Mouse (Mus musculus): ENCODE measurements at regions not wholly inside any gene's neighbourhood (a gene's known extent, or its start where the extent isn't known, plus 50 kb on each side); places are given as distances from the start of the nearest gene placed in this dataset.
A peak's percentile ranks its signal among the peaks of the same experiment; 100 is the strongest.

DNA sequence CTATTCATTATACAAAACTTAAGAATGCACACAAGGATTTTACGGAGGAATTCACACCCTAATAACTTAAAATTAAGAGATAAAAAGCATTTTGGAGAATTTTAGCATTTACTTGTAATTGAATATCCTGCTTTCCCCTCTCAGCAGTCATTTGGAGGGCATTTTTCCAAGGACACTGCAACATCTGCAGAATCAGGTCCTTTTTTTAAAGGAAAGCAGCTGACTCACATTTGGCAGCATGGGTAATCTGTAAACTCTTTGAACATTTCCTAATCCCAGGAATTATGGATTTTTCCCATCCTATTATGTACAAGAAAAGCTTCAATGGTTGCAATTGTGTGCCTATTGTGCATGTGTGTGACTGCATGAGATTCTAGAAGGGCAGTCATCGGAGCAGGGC lies 112.0 kb downstream of the Gm19410 start:
- DNase-seq: no peak

DNA sequence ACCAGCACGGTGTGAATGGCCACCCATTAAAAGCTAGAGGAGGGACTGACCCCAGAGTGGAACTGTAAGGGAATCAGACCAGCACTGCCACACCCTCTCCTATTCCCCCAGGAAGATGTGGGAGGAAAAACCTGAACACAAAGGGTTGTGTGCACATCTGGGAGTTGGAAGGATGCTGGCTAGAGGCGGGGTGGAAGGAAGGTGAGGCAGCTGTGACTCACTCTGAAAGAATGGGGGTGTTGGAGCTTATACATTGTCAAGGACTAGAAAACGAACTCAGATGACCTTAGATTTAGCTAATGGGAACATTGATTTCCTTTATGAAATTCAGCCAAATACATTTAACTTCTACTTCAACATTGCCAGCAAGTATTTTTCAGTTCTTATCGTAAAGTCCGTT lies 116.2 kb downstream of the Gm19410 start:
- no peak for DNase-seq
- intact Hi-C loops (cut with DNase I; ENCODE audit: low total_unique reads): no loop called here

More for the DNA sequence above, 112.0 kb downstream of the Gm19410 start:
- intact Hi-C loops (cut with DNase I; ENCODE audit: low total_unique reads): no loop called here

DNA sequence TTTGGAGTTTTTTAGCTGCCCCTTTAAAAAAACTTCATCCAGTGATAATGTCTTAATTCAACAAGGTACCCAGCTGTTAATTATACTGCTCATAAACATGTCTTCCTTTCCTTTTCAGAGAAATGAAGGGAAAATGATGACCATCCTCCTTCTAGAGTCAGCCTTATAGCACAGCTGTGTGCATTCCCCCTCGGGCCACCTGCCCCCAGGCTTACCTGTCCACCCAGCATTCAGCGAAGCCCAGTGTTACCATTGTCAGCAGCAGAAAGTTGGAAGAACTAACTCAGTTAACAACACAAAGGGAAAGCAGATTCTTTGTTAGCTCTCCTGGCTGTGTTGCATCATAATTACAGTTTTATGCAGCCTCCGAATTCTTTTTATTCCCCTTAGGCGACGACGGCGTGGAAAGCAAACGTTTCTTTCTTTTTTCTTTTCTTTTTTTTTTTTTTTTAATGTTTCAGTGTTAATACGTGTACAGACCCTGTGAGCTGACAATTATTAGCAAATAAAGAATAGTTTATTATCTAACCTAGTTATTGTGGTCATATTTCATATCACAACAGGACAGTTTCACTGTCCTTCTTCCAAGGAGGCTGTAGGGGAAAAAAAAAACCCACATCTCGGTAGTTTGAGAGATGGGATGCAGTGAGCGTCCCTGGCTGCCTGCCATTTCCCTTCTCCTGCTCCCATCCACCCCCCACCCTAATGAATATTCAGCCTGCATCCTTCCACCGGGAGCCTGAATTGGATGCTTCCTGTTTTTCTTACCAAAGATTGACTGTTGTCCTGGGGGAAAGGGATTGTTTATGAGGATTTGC lies 117.3 kb downstream of the Gm19410 start:
- intact Hi-C loops (cut with DNase I; ENCODE audit: low total_unique reads): no loop called here
- peak; percentile 64 for DNase-seq

DNA sequence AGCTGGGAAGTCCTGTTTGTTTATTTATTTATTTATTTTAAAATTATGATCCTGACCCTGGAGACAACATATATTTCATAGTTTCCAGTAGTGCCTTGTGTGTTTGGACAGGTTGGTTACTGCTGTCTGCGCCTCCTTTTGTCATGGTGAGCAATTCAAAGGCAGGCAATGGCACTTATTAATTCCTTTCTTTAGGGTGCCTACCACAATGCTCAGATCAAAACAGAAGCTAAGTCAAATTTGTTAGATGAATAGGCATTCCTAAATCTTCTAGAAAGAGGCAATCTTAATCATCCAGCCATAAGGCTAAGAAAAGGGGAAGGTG lies 117.8 kb downstream of the Gm19410 start:
- intact Hi-C loops (cut with DNase I; ENCODE audit: low total_unique reads): no loop called here
- no peak for DNase-seq

DNA sequence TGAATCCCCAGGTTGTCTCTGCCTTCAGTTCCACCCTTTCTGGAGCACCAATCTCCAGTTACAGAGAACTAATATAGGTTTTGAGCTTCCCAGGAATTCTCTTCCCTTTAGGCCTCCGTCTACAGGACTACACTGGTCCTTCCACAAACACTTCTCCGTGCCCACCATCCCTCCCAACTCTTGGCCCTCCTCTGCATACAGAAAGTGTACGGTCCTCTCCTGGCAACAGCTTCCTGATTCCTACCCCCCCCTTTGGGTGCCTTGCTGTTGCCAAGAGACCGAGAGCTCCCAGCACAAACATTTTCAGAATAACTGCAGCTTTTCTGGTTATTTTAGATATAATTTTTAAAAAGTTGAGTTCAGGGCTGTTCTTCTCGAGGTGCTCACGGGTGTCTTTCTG lies 119.0 kb downstream of the Gm19410 start:
- no peak for DNase-seq
- intact Hi-C loops (cut with DNase I; ENCODE audit: low total_unique reads): no loop called here

DNA sequence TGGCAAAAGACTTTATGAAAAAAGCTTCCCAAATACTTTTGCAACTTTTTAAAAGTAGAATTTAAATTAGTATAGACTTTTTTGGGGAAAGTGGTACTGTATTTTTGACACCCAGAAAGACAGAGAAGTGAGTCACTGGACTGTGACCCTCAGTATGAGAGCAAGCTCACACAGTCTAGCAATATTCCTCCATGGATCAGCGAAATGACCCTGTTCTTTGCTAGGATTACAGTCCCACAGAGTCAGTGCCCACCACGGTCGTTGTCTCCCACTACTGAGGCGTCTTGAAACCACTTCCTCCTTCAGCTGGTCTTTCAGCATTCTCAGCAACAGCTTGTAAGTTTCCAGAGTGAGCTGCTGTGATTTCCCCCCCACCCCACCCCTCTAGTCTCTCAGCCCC lies 124.5 kb downstream of the Gm19410 start:
- intact Hi-C loops (cut with DNase I; ENCODE audit: low total_unique reads): no loop called here
- no peak for DNase-seq

DNA sequence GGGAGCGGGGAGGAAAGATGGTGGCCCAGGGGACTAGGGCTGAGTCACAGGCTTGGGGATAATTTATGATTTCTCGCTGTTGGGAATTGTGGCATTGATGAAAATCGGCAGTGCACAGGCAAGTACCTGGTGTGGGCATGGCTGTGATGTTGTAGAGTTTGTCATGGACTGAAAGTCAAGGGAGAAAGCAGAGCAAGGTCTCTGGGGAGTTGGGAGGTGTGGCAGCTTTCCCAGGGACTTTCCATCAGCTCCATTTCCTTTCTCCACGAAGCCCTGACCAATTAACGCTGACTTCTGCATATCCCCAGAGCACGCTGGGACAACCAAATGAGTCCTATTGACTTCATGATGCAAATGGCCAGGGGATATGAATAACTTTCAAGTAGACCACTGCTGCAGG lies 126.2 kb downstream of the Gm19410 start:
- intact Hi-C loops (cut with DNase I; ENCODE audit: low total_unique reads): no loop called here
- peak; percentile 23 for DNase-seq

DNA sequence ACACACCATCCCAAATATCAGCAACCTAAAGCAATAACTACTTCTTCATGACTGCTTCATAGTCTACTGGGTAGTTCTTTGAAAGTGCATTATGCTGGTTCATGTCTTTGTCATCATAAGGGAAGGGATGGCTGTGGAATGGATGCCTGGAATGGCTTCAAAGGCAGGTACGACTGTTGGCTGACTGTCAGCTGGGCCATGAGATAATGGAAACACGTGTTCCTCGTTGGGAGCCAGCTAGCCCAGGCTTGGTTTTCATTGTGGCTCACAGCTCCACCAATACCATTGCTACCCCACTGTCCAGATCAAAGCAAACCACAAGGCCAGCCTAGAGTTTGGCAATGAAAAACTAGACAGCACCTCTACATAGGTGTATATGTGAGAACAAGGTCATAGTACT lies 132.9 kb downstream of the Gm19410 start:
- no peak for DNase-seq
- intact Hi-C loops (cut with DNase I; ENCODE audit: low total_unique reads): no loop called here

DNA sequence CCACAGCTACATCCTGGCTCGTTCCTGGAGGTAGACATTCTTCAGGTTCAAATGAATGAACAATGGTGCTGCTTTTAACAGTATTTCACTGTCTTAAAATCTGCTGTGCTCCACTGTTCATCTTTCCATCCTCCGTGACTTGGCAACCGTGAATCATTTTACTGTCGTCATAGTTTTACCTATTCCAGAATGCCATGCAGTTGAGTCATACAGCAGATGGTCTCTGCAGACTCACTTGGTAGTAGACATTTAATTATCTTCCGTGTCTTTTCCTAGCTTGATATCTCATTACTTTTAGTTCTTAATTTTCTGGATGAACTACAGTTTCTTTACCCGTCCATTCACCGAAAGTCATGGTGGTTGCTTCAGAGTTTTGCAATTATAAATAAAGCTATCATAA lies 135.9 kb downstream of the Gm19410 start:
- DNase-seq: no peak
- intact Hi-C loops (cut with DNase I; ENCODE audit: low total_unique reads): no loop called here

DNA sequence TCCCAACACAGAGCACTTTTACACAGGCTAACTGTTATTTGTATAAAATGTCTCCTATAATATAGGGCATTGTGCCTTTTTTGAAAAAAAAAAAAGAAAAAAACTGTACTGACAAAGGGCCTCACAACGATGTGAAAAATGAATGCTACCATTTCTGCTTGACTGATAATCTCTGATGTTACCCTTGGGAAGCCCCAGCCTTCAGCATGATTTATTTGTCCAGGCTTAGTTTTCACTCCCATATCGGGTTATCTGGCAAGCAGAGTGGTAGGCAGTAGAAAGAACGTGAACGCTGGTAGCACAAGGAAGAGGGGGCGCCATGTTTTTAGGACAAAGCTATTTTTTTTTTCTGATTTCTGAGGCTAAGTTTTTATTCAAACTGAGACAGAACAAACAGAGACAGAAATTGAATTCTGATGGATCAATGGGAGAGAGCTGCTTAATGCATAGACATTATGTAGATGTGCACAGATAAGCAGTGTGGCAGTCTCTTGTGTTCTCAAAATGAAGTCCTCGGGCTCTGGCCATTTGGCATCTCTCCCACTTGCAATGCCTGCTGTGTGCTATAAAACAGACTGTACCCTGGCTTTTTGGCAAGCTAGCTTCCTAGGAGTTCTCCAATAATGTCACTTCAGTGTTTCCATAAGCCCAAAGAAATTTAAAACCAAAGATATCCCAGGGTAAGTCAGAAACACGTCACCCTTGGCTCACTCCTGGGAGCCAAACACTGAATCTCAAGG lies 139.3 kb downstream of the Gm19410 start:
- no peak for DNase-seq
- intact Hi-C loops (cut with DNase I; ENCODE audit: low total_unique reads): no loop called here

DNA sequence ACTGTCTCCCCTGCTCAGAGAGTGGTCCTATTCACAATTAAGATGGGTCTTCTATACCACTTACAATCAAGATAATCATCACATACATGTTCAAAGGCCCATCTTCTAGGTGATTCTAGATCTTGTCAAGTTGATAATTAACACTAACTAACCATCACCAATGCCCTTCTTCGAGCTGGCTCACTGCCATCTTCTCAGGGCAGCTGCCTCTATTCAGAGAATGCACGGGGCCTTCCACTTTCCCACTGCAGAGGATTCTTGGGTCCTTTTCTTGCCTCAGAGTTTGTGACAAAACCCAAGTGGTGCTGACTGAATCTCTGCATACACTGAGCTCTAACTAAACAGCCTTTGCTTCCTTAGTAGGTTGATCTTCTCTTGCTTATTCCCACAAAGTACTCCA lies 142.4 kb downstream of the Gm19410 start:
- no peak for DNase-seq
- intact Hi-C loops (cut with DNase I; ENCODE audit: low total_unique reads): no loop called here

DNA sequence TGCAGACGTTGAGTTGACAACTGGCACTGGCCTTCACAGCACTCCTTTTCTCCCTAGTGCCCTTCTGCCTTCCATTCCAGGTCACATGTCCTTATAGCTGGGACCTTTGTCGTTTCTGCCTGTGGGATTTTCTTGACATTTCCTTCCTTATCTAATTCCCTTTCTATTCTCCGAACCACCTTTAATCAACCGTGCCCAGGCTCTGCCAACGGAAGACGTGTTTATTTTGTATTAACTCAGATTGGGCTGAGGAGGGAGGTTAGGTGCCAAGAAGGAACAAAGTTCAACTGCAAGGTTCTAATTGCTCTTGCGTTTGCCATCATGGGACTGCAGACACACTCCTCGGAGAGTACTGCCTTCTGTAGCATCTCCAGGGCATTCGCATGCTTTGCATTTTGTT lies 146.7 kb downstream of the Gm19410 start:
- intact Hi-C loops (cut with DNase I; ENCODE audit: low total_unique reads): no loop called here
- no peak for DNase-seq

DNA sequence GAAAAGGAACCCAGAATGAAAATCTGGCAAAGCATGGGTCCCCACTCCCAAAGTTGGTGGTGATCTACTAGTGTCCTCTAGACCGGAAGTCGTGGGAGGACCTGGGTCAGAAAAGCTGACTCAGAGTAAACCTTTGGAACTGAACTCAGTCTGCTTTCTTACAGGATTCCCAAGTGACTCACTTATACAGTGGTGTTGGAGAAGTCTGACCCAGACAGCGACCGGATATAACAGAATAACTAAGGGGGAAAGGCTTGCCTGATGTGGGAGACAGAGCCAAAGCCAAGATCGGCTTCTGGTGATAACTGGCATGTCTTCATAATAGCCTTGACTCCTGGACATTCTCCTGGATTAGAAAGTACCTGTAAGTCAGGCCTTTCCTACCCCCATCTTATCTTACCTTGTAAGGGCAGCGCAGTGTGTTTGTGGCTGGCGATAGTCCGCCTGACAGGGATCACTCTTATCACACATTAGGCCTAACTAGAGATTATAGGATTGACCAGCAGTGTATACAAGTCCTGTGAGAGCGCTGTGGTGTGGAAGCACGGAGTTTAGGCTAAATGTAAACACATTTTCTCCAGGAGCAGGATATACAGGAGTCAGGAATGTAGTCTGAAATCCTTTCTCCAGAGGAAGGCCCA lies 150.4 kb downstream of the Gm19410 start:
- no peak for DNase-seq
- intact Hi-C loops (cut with DNase I; ENCODE audit: low total_unique reads): no loop called here

DNA sequence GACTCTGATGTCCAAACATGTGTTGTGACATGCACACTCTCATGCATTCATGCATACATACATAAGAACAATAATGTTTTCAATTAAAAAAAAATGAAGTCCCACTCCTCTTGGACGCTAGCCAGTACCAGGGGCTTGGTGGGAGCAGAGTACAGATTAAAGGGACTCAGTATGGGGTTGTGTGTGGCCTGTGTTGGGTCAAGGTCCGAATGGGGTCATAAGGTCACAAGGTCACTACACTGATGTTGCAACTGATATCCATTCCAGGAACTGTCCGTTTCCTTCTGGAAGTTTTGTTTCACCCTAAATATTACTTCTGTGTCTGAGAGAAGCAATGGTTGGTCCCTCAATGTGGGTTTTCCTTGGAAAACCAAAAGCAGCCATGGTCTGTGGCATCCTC lies 152.0 kb downstream of the Gm19410 start:
- DNase-seq: no peak
- intact Hi-C loops (cut with DNase I; ENCODE audit: low total_unique reads): no loop called here

DNA sequence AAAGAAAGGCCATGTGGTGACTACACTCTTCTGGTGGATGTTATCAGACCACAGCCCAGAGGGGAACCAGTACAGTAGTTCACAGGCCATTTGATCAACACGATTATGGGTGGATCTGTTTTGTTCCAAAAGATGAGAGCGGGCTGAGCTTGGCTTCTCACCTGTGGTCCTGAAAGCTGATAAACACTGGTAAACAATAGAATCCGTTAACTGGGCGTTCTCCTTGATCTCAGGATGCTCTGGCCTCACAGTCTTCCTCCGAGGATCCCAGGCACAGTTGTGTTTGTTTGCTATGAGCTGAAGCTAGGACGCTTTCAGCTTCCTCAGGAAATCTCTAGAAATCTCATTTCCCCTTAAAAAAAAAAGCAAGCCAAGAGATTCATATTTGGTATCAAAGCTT lies 153.9 kb downstream of the Gm19410 start:
- intact Hi-C loops (cut with DNase I; ENCODE audit: low total_unique reads): no loop called here
- DNase-seq: no peak

DNA sequence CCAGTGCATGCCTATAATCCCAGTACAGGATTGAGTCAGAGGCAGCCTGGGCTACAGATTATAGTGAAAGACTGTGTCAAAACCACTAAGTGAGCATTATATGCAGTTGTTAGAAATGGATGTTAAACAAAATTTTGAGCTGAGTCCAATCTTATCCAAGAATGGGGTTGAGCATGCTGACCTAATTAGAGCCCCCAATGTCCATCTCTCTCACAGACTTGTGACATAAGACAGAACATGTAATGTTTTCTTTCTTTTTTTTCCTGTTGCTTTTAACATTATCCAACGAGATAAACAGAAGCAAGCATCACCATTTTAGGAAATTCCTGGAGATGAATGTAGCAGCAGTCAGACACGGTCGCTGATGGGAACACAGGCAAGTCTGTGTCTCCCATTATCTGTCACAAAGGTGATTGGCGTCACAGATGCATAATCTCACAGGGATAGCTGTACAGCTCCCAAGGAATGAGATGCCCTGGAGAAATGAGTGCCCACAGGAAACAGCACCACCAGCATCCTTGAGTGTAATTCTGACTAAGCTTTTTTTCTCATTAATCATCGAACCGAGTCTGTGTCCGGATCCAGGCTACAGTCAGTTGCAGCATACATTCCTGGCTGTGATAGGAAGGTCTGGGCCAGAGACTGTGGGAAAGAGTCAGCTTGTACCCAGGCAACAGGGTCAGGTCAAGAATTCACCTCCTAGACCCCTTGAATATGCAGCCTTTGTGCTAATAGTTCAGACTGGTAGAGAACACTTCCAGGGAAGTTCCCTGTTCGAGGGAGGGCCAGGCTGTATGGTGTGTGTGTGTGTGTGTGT lies 154.5 kb downstream of the Gm19410 start:
- DNase-seq: no peak
- intact Hi-C loops (cut with DNase I; ENCODE audit: low total_unique reads): no loop called here

DNA sequence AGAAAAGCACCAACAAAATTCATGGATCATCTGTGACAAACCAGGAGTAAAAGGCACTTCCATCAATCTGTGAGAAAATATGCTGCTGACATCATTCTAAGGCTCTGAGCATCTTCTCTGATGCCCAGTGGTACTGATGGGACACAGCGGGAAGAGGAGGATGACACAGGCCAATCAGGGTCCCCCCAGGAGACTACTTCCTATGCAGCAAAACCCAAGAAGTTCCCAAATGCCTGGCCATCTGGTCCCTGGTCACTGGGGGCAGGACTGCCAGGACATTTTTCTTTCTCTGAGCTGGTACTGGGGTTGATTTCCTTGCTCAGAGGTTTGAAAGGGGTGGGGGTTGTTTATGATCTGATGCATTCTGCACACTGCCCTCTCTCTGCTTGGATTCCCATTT lies 158.4 kb downstream of the Gm19410 start:
- DNase-seq: no peak
- intact Hi-C loops (cut with DNase I; ENCODE audit: low total_unique reads): no loop called here

DNA sequence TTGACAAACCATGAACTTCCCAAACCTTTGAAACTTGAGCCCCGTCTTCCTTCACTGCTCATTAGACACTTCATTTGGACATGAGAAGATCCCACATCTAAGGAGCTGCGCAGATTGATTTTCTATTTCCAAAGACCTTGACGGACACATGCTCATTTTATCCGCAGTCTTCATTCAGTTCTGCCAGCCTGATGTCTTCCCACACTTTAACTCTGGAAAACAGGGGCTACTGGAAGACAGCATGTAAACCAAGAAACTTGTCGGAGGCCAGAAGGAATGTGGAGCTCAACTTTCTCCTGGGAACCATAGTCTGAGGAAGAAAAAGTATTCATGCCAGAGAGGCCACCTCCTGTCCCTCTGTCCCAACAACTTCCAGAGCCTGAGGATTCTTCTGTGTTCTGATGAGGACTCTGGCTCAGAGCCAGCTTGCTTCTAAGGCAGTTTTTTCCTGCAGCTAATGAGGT lies 161.8 kb downstream of the Gm19410 start:
- no peak for DNase-seq

DNA sequence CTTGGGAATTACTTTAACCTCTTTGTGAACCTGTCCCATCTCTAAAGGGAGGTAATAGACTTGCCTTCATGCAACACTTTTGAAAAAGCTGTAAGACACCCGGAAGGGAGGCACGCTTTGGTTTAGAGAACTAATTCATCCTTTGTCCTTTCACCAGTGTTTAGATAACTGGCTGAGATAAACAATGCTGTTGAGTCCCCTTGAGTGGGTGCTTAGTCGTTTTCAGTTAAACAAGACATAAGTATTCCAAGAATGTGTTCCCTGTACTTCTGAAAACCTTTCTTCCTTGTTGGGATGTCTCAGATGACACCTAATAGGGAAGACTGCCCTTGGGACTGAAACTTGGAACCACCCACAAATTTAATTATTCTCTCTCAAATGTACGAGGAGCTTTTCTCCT lies 164.7 kb downstream of the Gm19410 start:
- intact Hi-C loops (cut with DNase I; ENCODE audit: low total_unique reads): no loop called here
- DNase-seq: no peak

More for the DNA sequence above, 161.8 kb downstream of the Gm19410 start:
- intact Hi-C loops (cut with DNase I; ENCODE audit: low total_unique reads): no loop called here
